Mouse (Mus musculus): ENCODE results near the gene Shank2. TPM values are rescaled to one million over a fixed set of nuclear protein-coding genes. Genes with fewer than 3 reads are reported as not detected.

Gene Shank2
- polyA plus RNA-seq, 1 experiment from 2014 or later: 2.6 TPM

GRCm38 (mm10) chr7:144176234-144176730, 174.6 kb downstream of the Shank2 start:
- Histone ChIP-seq H3K4me3 (replicated peaks) (no peak overlapping the region), H3K27ac (no peak overlapping the region), H3K4me2 (peak overlapping the region; percentile 68), H3K27me3 (peaks cover 43% of the 10 kb centered on the region), H3K9ac (no peak overlapping the region), H3K36me3 (no peaks in the 10 kb centered on the region), H3K9me3 (replicated peaks) (no peaks in the 10 kb centered on the region), H3K4me1 (peaks cover 16% of the 10 kb centered on the region)
- 40% methylated on average over 3 of the region's 3 CpGs for WGBS
- ATAC-seq (replicated peaks; ENCODE audit: low FRiP score): no peak

GRCm38 (mm10) chr7:144179436-144179835, 177.7 kb downstream of the Shank2 start:
- H3K4me2 ChIP-seq: no peak overlapping the region
- H3K9ac ChIP-seq: no peak overlapping the region
- H3K36me3 ChIP-seq: no peaks in the 10 kb centered on the region
- H3K9me3 ChIP-seq (replicated peaks): no peaks in the 10 kb centered on the region
- no peak overlapping the region for H3K4me3 ChIP-seq (replicated peaks)
- H3K27ac ChIP-seq: no peak overlapping the region
- peaks cover 27% of the 10 kb centered on the region for H3K27me3 ChIP-seq
- 90% methylated on average over 6 of the region's 6 CpGs for WGBS
- peaks cover 16% of the 10 kb centered on the region for H3K4me1 ChIP-seq
- no peak for ATAC-seq (replicated peaks; ENCODE audit: low FRiP score)

GRCm38 (mm10) chr7:144180885-144181284, 179.2 kb downstream of the Shank2 start:
- Histone ChIP-seq H3K9ac (no peak overlapping the region), H3K9me3 (replicated peaks) (no peaks in the 10 kb centered on the region), H3K4me3 (replicated peaks) (no peak overlapping the region), H3K4me1 (peaks cover 10% of the 10 kb centered on the region), H3K36me3 (no peaks in the 10 kb centered on the region), H3K27me3 (peaks cover 14% of the 10 kb centered on the region), H3K4me2 (no peak overlapping the region), H3K27ac (no peak overlapping the region)
- WGBS: 22% methylated on average over 6 of the region's 6 CpGs
- ATAC-seq (replicated peaks; ENCODE audit: low FRiP score): no peak

GRCm38 (mm10) chr7:144187869-144188430, 186.2 kb downstream of the Shank2 start:
- no peak for ATAC-seq (replicated peaks; ENCODE audit: low FRiP score)
- Histone ChIP-seq H3K9me3 (replicated peaks) (no peaks in the 10 kb centered on the region), H3K9ac (no peak overlapping the region), H3K4me2 (no peak overlapping the region), H3K36me3 (no peaks in the 10 kb centered on the region), H3K27ac (no peak overlapping the region), H3K27me3 (no peaks in the 10 kb centered on the region), H3K4me3 (replicated peaks) (no peak overlapping the region), H3K4me1 (no peaks in the 10 kb centered on the region)
- WGBS: 77% methylated on average over 11 of the region's 11 CpGs

DNA sequence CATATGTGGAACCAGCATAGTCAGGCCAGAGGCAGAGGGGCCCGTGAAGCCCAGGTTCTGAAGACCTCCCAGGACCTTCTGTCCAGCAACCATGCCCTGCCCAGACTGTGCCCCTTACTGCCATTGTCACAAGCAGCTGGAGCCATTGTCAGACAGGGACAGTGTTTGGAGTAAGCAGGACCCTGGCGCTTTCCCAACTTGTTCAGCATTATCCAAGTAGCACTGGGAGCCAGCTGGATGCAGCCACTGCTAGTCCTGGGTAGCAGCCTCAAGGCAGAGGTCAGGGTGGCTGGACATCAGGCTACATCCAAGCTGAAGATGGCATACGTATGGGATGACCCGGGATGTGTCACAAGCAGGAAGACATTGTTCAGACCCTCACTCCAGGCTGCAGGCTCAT, 187.7 kb downstream of the Shank2 start:
- Histone ChIP-seq H3K27me3 (no peaks in the 10 kb centered on the region), H3K9me3 (replicated peaks) (no peaks in the 10 kb centered on the region), H3K4me3 (replicated peaks) (no peak overlapping the region), H3K4me1 (no peaks in the 10 kb centered on the region), H3K36me3 (no peaks in the 10 kb centered on the region), H3K9ac (no peak overlapping the region), H3K4me2 (no peak overlapping the region), H3K27ac (no peak overlapping the region)
- WGBS: 83% methylated on average over 4 of the region's 4 CpGs
- ATAC-seq (replicated peaks; ENCODE audit: low FRiP score): no peak

GRCm38 (mm10) chr7:144198491-144198890, 196.8 kb downstream of the Shank2 start:
- H3K4me2 ChIP-seq: no peak overlapping the region
- no peak overlapping the region for H3K4me3 ChIP-seq (replicated peaks)
- H3K36me3 ChIP-seq: no peaks in the 10 kb centered on the region
- H3K27ac ChIP-seq: no peak overlapping the region
- no peaks in the 10 kb centered on the region for H3K4me1 ChIP-seq
- H3K27me3 ChIP-seq: no peaks in the 10 kb centered on the region
- WGBS: 86% methylated on average over 2 of the region's 2 CpGs
- no peak overlapping the region for H3K9ac ChIP-seq
- no peaks in the 10 kb centered on the region for H3K9me3 ChIP-seq (replicated peaks)
- ATAC-seq (replicated peaks; ENCODE audit: low FRiP score): no peak

DNA sequence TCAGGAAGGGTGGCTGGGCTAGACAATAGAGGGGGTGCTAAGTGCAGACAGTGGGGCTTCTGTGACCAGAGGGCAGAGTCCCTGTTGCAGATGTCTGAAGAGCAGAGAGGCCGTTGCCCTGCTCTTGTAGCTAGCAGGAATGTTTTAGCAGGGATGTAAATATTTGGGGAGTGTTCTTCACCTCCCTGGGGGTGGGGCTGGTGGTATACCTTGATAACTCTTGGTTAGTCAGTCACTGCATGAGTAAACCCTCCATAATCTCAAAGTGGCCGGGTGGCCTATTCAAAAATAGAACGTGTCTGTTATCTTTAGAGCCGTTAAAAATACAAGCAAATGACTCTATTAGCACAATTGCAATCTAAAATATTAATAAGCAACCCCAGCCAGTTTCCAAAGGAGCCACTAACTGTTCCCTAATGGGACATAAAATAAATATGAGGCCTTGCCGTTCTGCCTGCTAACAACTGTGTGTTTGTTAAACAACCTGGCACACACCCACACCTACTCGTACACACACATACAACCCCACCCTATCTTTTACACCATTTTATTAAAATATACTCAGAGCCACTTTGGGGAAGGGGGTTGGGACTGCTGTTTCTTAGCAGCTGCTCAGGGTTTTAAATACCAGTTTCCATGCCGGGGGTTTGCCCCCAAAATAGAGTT, 200.4 kb downstream of the Shank2 start:
- no peak for ATAC-seq (replicated peaks; ENCODE audit: low FRiP score)
- H3K9ac ChIP-seq: no peak overlapping the region

DNA sequence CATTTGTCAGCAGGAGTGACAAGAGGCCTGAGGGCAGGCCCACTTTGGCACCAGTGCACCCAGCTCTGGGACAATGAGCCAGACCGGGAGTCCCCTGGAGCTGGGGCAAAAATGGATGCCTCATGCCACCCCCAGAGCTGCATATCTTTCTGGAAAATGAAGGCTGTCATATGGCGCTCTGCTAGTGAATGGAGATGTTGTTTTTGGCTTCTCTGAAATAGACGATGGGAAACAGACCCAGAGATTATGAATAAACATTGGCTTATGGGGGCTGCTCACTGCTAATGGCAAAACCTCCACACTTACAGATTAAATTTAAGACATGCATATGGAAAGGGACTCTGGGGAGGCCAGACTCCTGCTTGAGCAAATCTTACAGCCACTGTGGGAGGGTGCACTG, 202.6 kb downstream of the Shank2 start:
- no peaks in the 10 kb centered on the region for H3K9me3 ChIP-seq (replicated peaks)
- H3K9ac ChIP-seq: no peak overlapping the region
- H3K27ac ChIP-seq: no peak overlapping the region
- WGBS: 54% methylated on average over 3 of the region's 3 CpGs
- H3K4me3 ChIP-seq (replicated peaks): no peak overlapping the region
- H3K27me3 ChIP-seq: no peaks in the 10 kb centered on the region
- no peak for ATAC-seq (replicated peaks; ENCODE audit: low FRiP score)
- H3K36me3 ChIP-seq: no peaks in the 10 kb centered on the region
- 0 out of 2 replicates have a peak, but pooled peaks cover 3% of the 10 kb centered on the region for H3K4me1 ChIP-seq
- H3K4me2 ChIP-seq: no peak overlapping the region

More for the DNA sequence above, 200.4 kb downstream of the Shank2 start:
- no peak overlapping the region for H3K4me3 ChIP-seq (replicated peaks)
- 0 out of 2 replicates have a peak, but pooled peaks cover 3% of the 10 kb centered on the region for H3K4me1 ChIP-seq
- no peaks in the 10 kb centered on the region for H3K9me3 ChIP-seq (replicated peaks)
- no peaks in the 10 kb centered on the region for H3K36me3 ChIP-seq
- H3K4me2 ChIP-seq: no peak overlapping the region
- no peaks in the 10 kb centered on the region for H3K27me3 ChIP-seq
- 78% methylated on average over 7 of the region's 7 CpGs for WGBS
- H3K27ac ChIP-seq: no peak overlapping the region

DNA sequence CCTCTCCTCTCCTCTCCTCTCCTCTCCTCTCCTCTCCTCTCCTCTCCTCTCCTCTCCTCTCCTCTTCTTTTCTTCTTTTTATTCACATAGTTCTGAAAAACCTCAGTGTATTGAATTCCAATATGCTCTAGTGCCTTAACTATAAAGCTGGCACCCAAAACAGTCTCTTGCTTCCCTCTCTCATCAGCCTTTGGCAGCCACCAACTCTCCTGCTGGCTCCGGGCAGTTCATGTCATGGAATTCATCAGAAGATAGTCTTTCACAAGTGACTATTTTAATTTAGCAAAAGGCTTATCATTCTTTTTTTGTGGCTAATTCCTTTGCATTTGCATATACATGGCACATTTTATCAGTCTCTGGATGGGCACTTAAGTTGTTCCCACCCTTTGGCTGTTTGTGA, 203.4 kb downstream of the Shank2 start:
- WGBS: 88% methylated on average over 1 of the region's 1 CpGs
- no peak overlapping the region for H3K27ac ChIP-seq

DNA sequence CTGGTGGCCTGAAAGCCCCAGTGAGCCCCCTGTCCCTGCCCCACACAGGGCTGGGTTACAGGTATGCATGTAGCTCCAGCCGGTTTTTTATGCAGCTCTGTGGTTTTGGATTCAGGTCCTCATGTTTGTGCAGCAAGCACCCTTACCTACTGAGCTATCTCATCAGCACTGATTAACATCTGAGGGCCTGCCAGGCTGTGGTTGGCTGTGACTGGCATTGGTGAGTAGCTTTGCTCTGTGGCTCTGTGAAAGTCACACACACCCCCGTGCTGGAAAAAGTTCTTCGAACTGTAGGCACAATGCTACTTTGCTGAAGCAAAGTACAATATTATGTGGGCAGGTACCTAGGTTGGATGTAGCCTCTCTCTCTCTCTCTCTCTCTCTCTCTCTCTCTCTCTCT, 204.1 kb downstream of the Shank2 start:
- Histone ChIP-seq H3K9me3 (replicated peaks) (no peaks in the 10 kb centered on the region), H3K36me3 (no peaks in the 10 kb centered on the region), H3K9ac (no peak overlapping the region), H3K27ac (no peak overlapping the region), H3K4me3 (replicated peaks) (no peak overlapping the region), H3K27me3 (no peaks in the 10 kb centered on the region), H3K4me2 (no peak overlapping the region), H3K4me1 (0 out of 2 replicates have a peak, but pooled peaks cover 3% of the 10 kb centered on the region)
- 82% methylated on average over 3 of the region's 3 CpGs for WGBS
- no peak for ATAC-seq (replicated peaks; ENCODE audit: low FRiP score)

More for the DNA sequence above, 203.4 kb downstream of the Shank2 start:
- H3K9ac ChIP-seq: no peak overlapping the region
- H3K4me3 ChIP-seq (replicated peaks): no peak overlapping the region
- H3K27me3 ChIP-seq: no peaks in the 10 kb centered on the region
- H3K4me2 ChIP-seq: no peak overlapping the region
- no peaks in the 10 kb centered on the region for H3K36me3 ChIP-seq
- ATAC-seq (replicated peaks; ENCODE audit: low FRiP score): no peak
- no peaks in the 10 kb centered on the region for H3K9me3 ChIP-seq (replicated peaks)
- H3K4me1 ChIP-seq: 0 out of 2 replicates have a peak, but pooled peaks cover 3% of the 10 kb centered on the region

DNA sequence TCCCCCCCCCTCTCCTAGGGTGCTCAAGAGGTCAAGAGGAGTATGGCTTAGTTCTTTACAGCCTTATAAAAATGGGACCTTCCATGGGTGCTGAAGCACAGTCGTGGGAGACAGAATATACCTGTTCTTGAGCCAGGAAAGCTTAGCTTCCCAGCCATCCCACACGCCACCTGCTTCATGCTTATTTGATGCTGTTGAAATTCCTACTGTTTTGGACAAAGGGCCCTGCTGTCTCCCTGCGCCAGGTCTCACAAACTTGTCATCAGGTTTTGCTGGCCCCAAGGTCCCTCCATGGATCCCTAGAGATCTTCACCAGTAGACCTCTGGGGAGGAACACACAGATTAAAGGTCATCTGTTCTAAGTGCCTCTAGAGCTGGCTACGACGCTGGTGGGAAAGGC, 204.5 kb downstream of the Shank2 start:
- no peaks in the 10 kb centered on the region for H3K27me3 ChIP-seq
- H3K4me1 ChIP-seq: 0 out of 2 replicates have a peak, but pooled peaks cover 3% of the 10 kb centered on the region
- no peak for ATAC-seq (replicated peaks; ENCODE audit: low FRiP score)
- no peaks in the 10 kb centered on the region for H3K9me3 ChIP-seq (replicated peaks)
- H3K36me3 ChIP-seq: no peaks in the 10 kb centered on the region
- H3K4me2 ChIP-seq: no peak overlapping the region
- no peak overlapping the region for H3K27ac ChIP-seq
- H3K4me3 ChIP-seq (replicated peaks): no peak overlapping the region
- WGBS: 83% methylated on average over 5 of the region's 5 CpGs
- H3K9ac ChIP-seq: no peak overlapping the region

- H3K4me2 ChIP-seq: no peak overlapping the region
- no peaks in the 10 kb centered on the region for H3K36me3 ChIP-seq
- H3K4me3 ChIP-seq (replicated peaks): no peak overlapping the region
- H3K27me3 ChIP-seq: no peaks in the 10 kb centered on the region
- no peak overlapping the region for H3K9ac ChIP-seq
- peaks cover 4% of the 10 kb centered on the region; the same call in 1 of the 2 replicates for H3K4me1 ChIP-seq
- WGBS: 88% methylated on average over 6 of the region's 6 CpGs
- no peaks in the 10 kb centered on the region for H3K9me3 ChIP-seq (replicated peaks)
- no peak overlapping the region for H3K27ac ChIP-seq
- ATAC-seq (replicated peaks; ENCODE audit: low FRiP score): no peak
These were observed 205.4 kb downstream of the Shank2 start for GRCm38 (mm10) chr7:144207100-144207499.

Measured in kidney, embryonic 15.5 days (tissue).